Mouse (Mus musculus) hindbrain, embryonic 14.5 days (tissue): ENCODE results near the gene Sept1. TPM values are rescaled to one million over a fixed set of nuclear protein-coding genes. Genes with fewer than 3 reads are reported as not detected.

Experiments used
- ATAC-seq: fragments of 200-750 bp; cut with Nextera tagmentation; 2 replicates; pipeline ENCODE4 v1.8.0; 2017; ENCODE audit warnings: moderate number of reproducible peaks, mild to moderate bottlenecking, moderate TSS enrichment, moderate library complexity; ENCODE audit not compliant: low FRiP score
- DNase-seq: peaks from one replicate; pipeline ENCODE4 v3.0.0-alpha.2; 2015; ENCODE audit warnings: low spot score
- H3K27ac ChIP-seq: fragments of 300-500 bp; sonication (generic); 2 replicates; pipeline ENCODE4 v1.5.1; 2014; ENCODE audit warnings: mild to moderate bottlenecking, moderate library complexity
- H3K27me3 ChIP-seq: fragments of 300-500 bp; sonication (generic); 2 replicates; pipeline ENCODE4 v1.6.1; 2014; ENCODE audit warnings: mild to moderate bottlenecking, low read length, mixed read lengths; ENCODE audit not compliant: control insufficient read depth, insufficient read depth
- H3K36me3 ChIP-seq: fragments of 300-500 bp; sonication (generic); replicated peaks from 2 replicates; pipeline ENCODE4 v1.6.1; 2014; ENCODE audit not compliant: control insufficient read depth, insufficient read depth
- H3K4me1 ChIP-seq: fragments of 300-500 bp; sonication (generic); replicated peaks from 2 replicates; pipeline ENCODE4 v1.6.1; 2014; ENCODE audit warnings: antibody characterized with exemption, low read length, mixed read lengths; ENCODE audit not compliant: control insufficient read depth, insufficient read depth
- H3K4me2 ChIP-seq: fragments of 300-500 bp; sonication (generic); replicated peaks from 2 replicates; pipeline ENCODE4 v1.6.1; 2014; ENCODE audit warnings: mild to moderate bottlenecking, moderate library complexity
- H3K4me3 ChIP-seq: fragments of 300-500 bp; sonication (generic); replicated peaks from 2 replicates; pipeline ENCODE4 v1.5.1; 2014; ENCODE audit warnings: mild to moderate bottlenecking, low read length
- H3K9ac ChIP-seq: fragments of 300-500 bp; sonication (generic); 2 replicates; pipeline ENCODE4 v1.6.1; 2014
- H3K9me3 ChIP-seq: fragments of 300-500 bp; sonication (generic); 2 replicates; pipeline ENCODE4 v1.6.1; 2016; ENCODE audit warnings: low read length; ENCODE audit not compliant: control insufficient read depth
- WGBS: fragments of 180-500 bp; shearing (Covaris S2); extraction: QIAGEN DNeasy Blood & Tissue Kit; methylation state at CpG from one replicate; pipeline ENCODE4 v1.1.7; 2014; 5-methylcytosine and 5-hydroxymethylcytosine counted together
- polyA plus RNA-seq: library from polyadenylated mRNA; unstranded; fragments of >200 nt; fragmentation: Nextera tagmentation; extraction: Ambion mirVana; gene quantifications from 2 replicates; pipeline ENCODE4 v1.2.1, GENCODE M21; 2014

The Sept1 gene
- polyA plus RNA-seq, 1 experiment from 2014 or later: 9.2 TPM

- no peak for DNase-seq
- 78% methylated on average over 5 of the region's 5 CpGs for WGBS
- no peak for ATAC-seq
Observed at GRCm38 (mm10) chr7:127209851-127210250, 23.1 kb downstream of the Sept1 start.

GRCm38 (mm10) chr7:127208553-127209438 lies 24.1 kb downstream of the Sept1 start, which contains the start of gene Mylpf:
TSS of gene Mylpf (plus strand) at chr7:127208890.
- WGBS: under 1% methylated on average over 38 of the region's 44 CpGs

More at GRCm38 (mm10) chr7:127209851-127210250, 23.1 kb downstream of the Sept1 start:
- H3K27ac ChIP-seq: peak overlapping the region; percentile 80
- H3K27me3 ChIP-seq: peaks cover 9% of the 10 kb centered on the region; the same call in 1 of the 2 replicates
- no peaks in the 10 kb centered on the region for H3K9me3 ChIP-seq
- H3K4me1 ChIP-seq: peaks cover 22% of the 10 kb centered on the region
- peak overlapping the region; percentile 62 for H3K4me2 ChIP-seq
- H3K9ac ChIP-seq: no peak overlapping the region; the same call in 1 of the 2 replicates
- H3K4me3 ChIP-seq: peak overlapping the region; percentile 97; the same call in 1 of the 2 replicates
- no peaks in the 10 kb centered on the region for H3K36me3 ChIP-seq

DNA sequence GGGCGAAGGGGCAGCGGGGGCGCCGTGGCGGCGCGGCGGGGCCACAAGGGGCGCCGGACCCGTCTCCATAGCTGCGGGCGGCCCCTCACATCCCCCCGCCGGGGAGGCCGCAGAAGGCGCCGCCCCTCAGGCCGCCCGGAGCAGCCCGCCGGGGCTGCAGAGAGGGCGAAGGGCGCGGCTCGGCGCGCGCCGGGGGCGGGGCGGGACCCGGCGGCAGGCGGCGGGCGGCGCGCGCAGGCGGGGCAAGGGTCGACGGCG lies 24.7 kb downstream of the Sept1 start, which contains the start of gene Tbc1d10b:
Gene Tbc1d10b, minus strand, starts transcription at position 174 of the 258 bp plus-strand sequence.
- Histone ChIP-seq H3K36me3 (peaks cover 12% of the 10 kb centered on the region), H3K27me3 (no peaks in the 10 kb centered on the region), H3K9me3 (no peaks in the 10 kb centered on the region), H3K4me1 (peaks cover 26% of the 10 kb centered on the region), H3K9ac (peak within 1 kb of the TSS; percentile 92), H3K4me2 (peak within 1 kb of the TSS; percentile 100), H3K27ac (peak within 1 kb of the TSS; percentile 84), H3K4me3 (peak within 1 kb of the TSS; percentile 97)
- DNase-seq: no peak
- 0% methylated on average over 37 of the region's 44 CpGs for WGBS
- peak; percentile 4; the same call in 1 of the 2 replicates for ATAC-seq

More at GRCm38 (mm10) chr7:127208553-127209438, 24.1 kb downstream of the Sept1 start, which contains the start of gene Mylpf:
- Histone ChIP-seq H3K27me3 (peaks cover 1% of the 10 kb centered on the region; the same call in 1 of the 2 replicates), H3K4me1 (peaks cover 26% of the 10 kb centered on the region), H3K4me3 (peak within 1 kb of the TSS; percentile 97), H3K9me3 (no peaks in the 10 kb centered on the region), H3K27ac (peak within 1 kb of the TSS; percentile 84), H3K4me2 (peak within 1 kb of the TSS; percentile 100), H3K9ac (peak within 1 kb of the TSS; percentile 92), H3K36me3 (peaks cover 7% of the 10 kb centered on the region; the same call in 1 of the 2 replicates)
- ATAC-seq (peak; percentile 96), DNase-seq (peak; percentile 94)

- DNase-seq (no peak), ATAC-seq (no peak)
- peaks cover 18% of the 10 kb centered on the region for H3K36me3 ChIP-seq
- 1% methylated on average over 51 of the region's 53 CpGs for WGBS
- H3K4me1 ChIP-seq: peaks cover 26% of the 10 kb centered on the region
- H3K27me3 ChIP-seq: no peaks in the 10 kb centered on the region
- peak overlapping the region; percentile 92 for H3K9ac ChIP-seq
- H3K4me3 ChIP-seq: peak overlapping the region; percentile 97
- peak overlapping the region; percentile 84 for H3K27ac ChIP-seq
- H3K4me2 ChIP-seq: peak overlapping the region; percentile 100
- no peaks in the 10 kb centered on the region for H3K9me3 ChIP-seq
Observed at GRCm38 (mm10) chr7:127207374-127208294, 25.3 kb downstream of the Sept1 start.

- Histone ChIP-seq H3K9me3 (no peaks in the 10 kb centered on the region), H3K4me1 (peaks cover 26% of the 10 kb centered on the region), H3K4me2 (peak overlapping the region; percentile 100), H3K9ac (peak overlapping the region; percentile 92), H3K4me3 (peak overlapping the region; percentile 97), H3K27me3 (no peaks in the 10 kb centered on the region), H3K36me3 (peaks cover 28% of the 10 kb centered on the region), H3K27ac (no peak overlapping the region)
- 60% methylated on average over 2 of the region's 2 CpGs for WGBS
- ATAC-seq (no peak), DNase-seq (no peak)
Observed at GRCm38 (mm10) chr7:127206606-127207005, 26.3 kb downstream of the Sept1 start.

DNA sequence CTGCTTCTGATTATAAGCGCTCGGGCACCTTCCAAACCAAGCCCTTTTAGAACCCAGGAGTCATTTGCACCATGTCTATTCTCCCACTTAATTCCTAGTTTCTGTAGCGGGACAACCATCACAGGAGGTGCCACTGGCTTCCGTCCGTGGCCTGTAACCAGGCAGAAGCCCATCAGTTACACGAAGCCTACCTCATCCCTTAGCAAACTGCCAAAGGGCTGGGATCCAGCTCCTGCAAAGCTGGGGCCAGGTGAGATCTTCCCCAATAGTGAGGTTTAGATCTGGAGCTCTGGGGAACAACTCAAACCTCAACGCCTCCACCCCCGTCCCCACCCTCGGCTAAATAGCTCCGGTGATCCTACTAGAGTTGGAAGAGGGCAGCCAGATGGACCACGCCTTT lies 36.4 kb downstream of the Sept1 start:
- H3K4me1 ChIP-seq: peaks cover 17% of the 10 kb centered on the region
- H3K27me3 ChIP-seq: no peaks in the 10 kb centered on the region
- H3K9ac ChIP-seq: peak overlapping the region; percentile 67
- no peaks in the 10 kb centered on the region for H3K9me3 ChIP-seq
- peak overlapping the region; percentile 81 for H3K27ac ChIP-seq
- peak overlapping the region; percentile 67 for H3K4me3 ChIP-seq
- peak overlapping the region; percentile 71 for H3K4me2 ChIP-seq
- DNase-seq (no peak), ATAC-seq (no peak)
- 60% methylated on average over 11 of the region's 11 CpGs for WGBS
- peaks cover 80% of the 10 kb centered on the region for H3K36me3 ChIP-seq

GRCm38 (mm10) chr7:127195544-127196295 lies 37.2 kb downstream of the Sept1 start, which contains the start of gene Cd2bp2:
TSS of gene Cd2bp2 (minus strand) at chr7:127196050.
- Histone ChIP-seq H3K36me3 (peaks cover 80% of the 10 kb centered on the region), H3K4me2 (peak within 1 kb of the TSS; percentile 84), H3K9me3 (no peaks in the 10 kb centered on the region), H3K27ac (peak within 1 kb of the TSS; percentile 83), H3K9ac (peak within 1 kb of the TSS; percentile 74), H3K4me3 (peak within 1 kb of the TSS; percentile 67), H3K27me3 (no peaks in the 10 kb centered on the region), H3K4me1 (peaks cover 17% of the 10 kb centered on the region)
- whole genome bisulfite sequencing: under 1% methylated on average over 51 of the region's 51 CpGs
- peak; percentile 99 for DNase-seq
- peak; percentile 97 for ATAC-seq

DNA sequence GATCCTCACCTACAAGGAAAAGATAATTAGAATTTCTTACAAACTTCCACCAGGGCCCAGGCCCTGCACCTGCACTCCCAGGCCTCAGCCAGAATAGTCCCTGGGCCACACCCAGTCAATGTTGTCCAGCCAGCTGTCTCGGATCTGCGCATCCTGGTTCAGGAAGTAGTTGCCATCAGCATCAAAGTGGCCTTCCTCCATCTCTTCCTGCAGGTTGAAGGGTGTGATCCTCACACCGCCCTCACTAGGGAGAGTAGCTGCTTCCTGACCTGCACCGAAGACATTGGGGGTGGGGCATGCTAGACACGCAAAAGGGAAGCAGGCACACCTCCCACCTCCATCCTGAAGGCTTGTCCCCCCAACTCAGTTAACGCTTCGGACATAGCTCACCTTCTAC lies 38.3 kb downstream of the Sept1 start:
- DNase-seq (no peak), ATAC-seq (no peak)
- Histone ChIP-seq H3K9ac (peak overlapping the region; percentile 74), H3K4me1 (peaks cover 17% of the 10 kb centered on the region), H3K4me3 (peak overlapping the region; percentile 67), H3K9me3 (no peaks in the 10 kb centered on the region), H3K4me2 (peak overlapping the region; percentile 84), H3K36me3 (peaks cover 69% of the 10 kb centered on the region), H3K27me3 (no peaks in the 10 kb centered on the region), H3K27ac (no peak overlapping the region)
- WGBS: 83% methylated on average over 7 of the region's 7 CpGs
